In genomic region chr9:77583302-77583701, GRCm38 (mm10) we compare ENCODE assay signal across 19 mouse cellular contexts. TPM values are rescaled to one million over a fixed set of nuclear protein-coding genes. Genes with fewer than 3 reads are reported as not detected.
DNase-seq lines count a peak whose midpoint lies in the region.
"Had no signal": no experiment of that assay in that cellular context is flagged by ENCODE, and none has a peak within 500 bp of the region (broad histone marks: within the 10 kb centered on the region; RNA-seq: fewer than 3 reads in every experiment).

No protein-coding gene starts in this region.

- no peaks in the 10 kb centered on the region for H3K27me3 ChIP-seq in heart, embryonic 10.5 days (ENCODE audit: insufficient read depth, poor library complexity, severe bottlenecking)
- H3K27me3 ChIP-seq: embryonic facial prominence, embryonic 13.5 days; embryonic facial prominence, embryonic 15.5 days had no signal

- H3K27ac ChIP-seq in heart, embryonic 10.5 days, result no peak overlapping the region
- H3K27ac ChIP-seq: embryonic facial prominence, embryonic 13.5 days; embryonic facial prominence, embryonic 15.5 days; forebrain, embryonic 10.5 days; forebrain, embryonic 12.5 days had no signal

- no peaks in the 10 kb centered on the region for H3K4me1 ChIP-seq in heart, embryonic 10.5 days
- H3K4me1 ChIP-seq: embryonic facial prominence, embryonic 13.5 days; embryonic facial prominence, embryonic 15.5 days had no signal

- H3K4me3 ChIP-seq in heart, embryonic 10.5 days, result no peak overlapping the region
- H3K4me3 ChIP-seq: embryonic facial prominence, embryonic 13.5 days; embryonic facial prominence, embryonic 15.5 days; erythroblast, embryonic 14.5 days; forebrain, embryonic 10.5 days; forebrain, embryonic 12.5 days had no signal

- peak; percentile 25 for DNase-seq in heart, adult 11 months
- DNase-seq in heart, embryonic 10.5 days (ENCODE audit: low spot score), result no peak
- peak; percentile 51 for DNase-seq in testis, postnatal 10 days (ENCODE audit: low spot score)
- peak; percentile 68 for DNase-seq in testis, postnatal 14 days (ENCODE audit: low spot score)
- DNase-seq in spleen, postnatal 14 days (ENCODE audit: low spot score in 2 of 2), result no peak
- DNase-seq: adrenal gland, adult 2 months; adrenal gland, postnatal 10 days; adrenal gland, postnatal 25 days; cerebellum, adult 11 months; cerebellum, adult 18-20 months; cerebellum, adult 8-10 months; cerebellum, adult 9-11 months; cerebellum, postnatal 14 days; cerebellum, postnatal 36 days had no signal

- no peaks in the 10 kb centered on the region for H3K36me3 ChIP-seq in heart, embryonic 10.5 days
- H3K36me3 ChIP-seq: embryonic facial prominence, embryonic 13.5 days; embryonic facial prominence, embryonic 15.5 days; forebrain, embryonic 10.5 days; forebrain, embryonic 12.5 days had no signal

- 66% methylated on average over 2 of the region's 2 CpGs for WGBS in heart, embryonic 10.5 days

- H3K9me3 ChIP-seq in heart, embryonic 10.5 days, result no peaks in the 10 kb centered on the region
- H3K9me3 ChIP-seq: embryonic facial prominence, embryonic 13.5 days; embryonic facial prominence, embryonic 15.5 days; forebrain, embryonic 10.5 days; forebrain, embryonic 12.5 days had no signal

RNA-seq across cellular contexts. Expression of gene Lrrc1, which starts 38.6 kb away (rescaled TPM):
- 11.6 and 13.5 TPM in 2 replicates for polyA plus RNA-seq in heart, embryonic 10.5 days (2016; fragmentation: Nextera tagmentation; extraction: Ambion mirVana)

RNA-seq across cellular contexts. Expression of gene Klhl31, which starts 53.0 kb away (rescaled TPM):
- polyA plus RNA-seq in heart, embryonic 10.5 days (2016; fragmentation: Nextera tagmentation; extraction: Ambion mirVana), result 35.8 and 68.3 TPM in 2 replicates
- polyA plus RNA-seq: adrenal gland, adult 2 months; erythroblast, embryonic 14.5 days had no signal

Comparison
In these comparisons a context has a peak if more than half of its experiments do, and no peak if none do; other contexts are left out.
1. DNase-seq: peak in heart, adult 11 months (single experiment), testis, postnatal 10 days (single experiment) and testis, postnatal 14 days (single experiment); none in heart, embryonic 10.5 days (single experiment) and spleen, postnatal 14 days (0 of 2).